Mouse (Mus musculus): ENCODE measurements around the gene Lrpprc. TPM values are rescaled to one million over a fixed set of nuclear protein-coding genes. Genes with fewer than 3 reads are reported as not detected.

Lrpprc gene
- polyA plus RNA-seq, 1 experiment from 2014 or later = 46.1 TPM

- H3K27me3 ChIP-seq (ENCODE audit: control insufficient read depth, insufficient read depth, low read length) = no peaks in the 10 kb centered on the region
- 96% methylated on average over 6 of the region's 6 CpGs for WGBS
- no peak for ATAC-seq (ENCODE audit: insufficient read depth, low FRiP score)
- no peak overlapping the region for H3K4me2 ChIP-seq (ENCODE audit: low read depth, low read length)
- no peaks in the 10 kb centered on the region for H3K9me3 ChIP-seq (replicated peaks; ENCODE audit: control insufficient read depth, low read length)
- H3K36me3 ChIP-seq (ENCODE audit: control insufficient read depth, insufficient read depth, low read length) = 0 out of 2 replicates have a peak, but pooled peaks cover 2% of the 10 kb centered on the region
- H3K4me3 ChIP-seq (replicated peaks; ENCODE audit: low read length) = no peak overlapping the region
- H3K9ac ChIP-seq (ENCODE audit: low read length) = no peak overlapping the region
- H3K4me1 ChIP-seq (ENCODE audit: control insufficient read depth, insufficient read depth, low read length) = peaks cover 3% of the 10 kb centered on the region; the same call in 1 of the 2 replicates
- H3K27ac ChIP-seq (ENCODE audit: low read length) = no peak overlapping the region
Measured at GRCm38 (mm10) chr17:84780321-84780720, 10.3 kb downstream of the Lrpprc start.

DNA sequence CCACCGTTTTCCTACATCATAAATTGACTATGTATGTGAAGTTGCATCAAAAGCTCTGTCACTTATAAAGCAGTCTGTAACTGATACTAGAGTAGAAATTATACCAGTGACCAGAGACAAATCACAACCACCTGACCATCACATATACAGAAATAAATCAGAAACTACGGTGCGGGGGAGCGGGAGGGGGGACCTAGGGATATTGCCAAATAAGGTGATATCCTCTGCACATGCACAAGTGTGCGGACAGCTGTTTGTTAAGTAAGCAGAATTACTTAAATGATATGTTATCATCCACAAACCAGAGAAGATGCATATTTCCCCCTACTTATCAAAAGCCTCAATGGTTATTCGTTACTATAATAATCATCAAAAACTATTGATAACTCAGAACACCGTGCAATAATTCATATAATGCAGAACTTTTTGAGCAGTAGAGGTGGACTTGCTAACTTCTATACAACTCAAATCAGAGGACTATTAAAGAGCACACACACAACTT lies 12.1 kb downstream of the Lrpprc start:
- Histone ChIP-seq H3K4me1 (ENCODE audit: control insufficient read depth, insufficient read depth, low read length) (peaks cover 3% of the 10 kb centered on the region; the same call in 1 of the 2 replicates), H3K27ac (ENCODE audit: low read length) (no peak overlapping the region), H3K4me3 (replicated peaks; ENCODE audit: low read length) (no peak overlapping the region), H3K36me3 (ENCODE audit: control insufficient read depth, insufficient read depth, low read length) (0 out of 2 replicates have a peak, but pooled peaks cover 8% of the 10 kb centered on the region), H3K9ac (ENCODE audit: low read length) (no peak overlapping the region), H3K4me2 (ENCODE audit: low read depth, low read length) (no peak overlapping the region), H3K27me3 (ENCODE audit: control insufficient read depth, insufficient read depth, low read length) (no peaks in the 10 kb centered on the region), H3K9me3 (replicated peaks; ENCODE audit: control insufficient read depth, low read length) (no peaks in the 10 kb centered on the region)
- WGBS = 74% methylated on average over 7 of the region's 7 CpGs
- ATAC-seq (ENCODE audit: insufficient read depth, low FRiP score) = no peak

GRCm38 (mm10) chr17:84776362-84777000 lies 14.1 kb downstream of the Lrpprc start:
- no peak overlapping the region for H3K27ac ChIP-seq (ENCODE audit: low read length)
- H3K36me3 ChIP-seq (ENCODE audit: control insufficient read depth, insufficient read depth, low read length) = peaks cover 13% of the 10 kb centered on the region; the same call in 1 of the 2 replicates
- H3K27me3 ChIP-seq (ENCODE audit: control insufficient read depth, insufficient read depth, low read length) = no peaks in the 10 kb centered on the region
- H3K9ac ChIP-seq (ENCODE audit: low read length) = no peak overlapping the region
- ATAC-seq (ENCODE audit: insufficient read depth, low FRiP score) = no peak
- peaks cover 3% of the 10 kb centered on the region; the same call in 1 of the 2 replicates for H3K4me1 ChIP-seq (ENCODE audit: control insufficient read depth, insufficient read depth, low read length)
- H3K4me2 ChIP-seq (ENCODE audit: low read depth, low read length) = no peak overlapping the region
- no peaks in the 10 kb centered on the region for H3K9me3 ChIP-seq (replicated peaks; ENCODE audit: control insufficient read depth, low read length)
- WGBS = 82% methylated on average over 16 of the region's 16 CpGs
- no peak overlapping the region for H3K4me3 ChIP-seq (replicated peaks; ENCODE audit: low read length)

- Histone ChIP-seq H3K4me3 (replicated peaks; ENCODE audit: low read length) (no peak overlapping the region), H3K27me3 (ENCODE audit: control insufficient read depth, insufficient read depth, low read length) (no peaks in the 10 kb centered on the region), H3K36me3 (ENCODE audit: control insufficient read depth, insufficient read depth, low read length) (peaks cover 13% of the 10 kb centered on the region; the same call in 1 of the 2 replicates), H3K9me3 (replicated peaks; ENCODE audit: control insufficient read depth, low read length) (no peaks in the 10 kb centered on the region), H3K27ac (ENCODE audit: low read length) (no peak overlapping the region), H3K4me2 (ENCODE audit: low read depth, low read length) (no peak overlapping the region), H3K9ac (ENCODE audit: low read length) (no peak overlapping the region), H3K4me1 (ENCODE audit: control insufficient read depth, insufficient read depth, low read length) (peaks cover 3% of the 10 kb centered on the region; the same call in 1 of the 2 replicates)
- no peak for ATAC-seq (ENCODE audit: insufficient read depth, low FRiP score)
- 90% methylated on average over 10 of the region's 10 CpGs for WGBS
Measured at GRCm38 (mm10) chr17:84775291-84775690, 15.3 kb downstream of the Lrpprc start.

DNA sequence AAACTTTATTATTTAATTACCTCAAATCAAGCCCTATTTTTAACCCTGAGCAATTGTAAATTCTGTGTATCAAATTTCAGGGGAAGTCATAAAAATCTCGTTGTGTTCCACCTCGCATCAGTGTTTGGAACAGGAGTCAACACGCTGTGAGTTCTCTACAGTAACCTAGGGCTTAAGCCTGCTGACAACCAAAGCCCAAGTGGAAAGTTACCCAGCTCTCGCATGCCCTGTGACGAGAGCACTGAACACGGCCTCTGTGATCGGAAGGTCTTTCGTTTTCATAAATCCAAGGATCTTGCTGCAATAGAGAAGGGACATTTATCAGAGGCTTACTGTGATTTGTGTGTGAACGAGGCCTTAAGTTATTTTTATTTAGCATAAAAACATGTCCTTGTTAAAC lies 18.7 kb downstream of the Lrpprc start:
- ATAC-seq (ENCODE audit: insufficient read depth, low FRiP score) = no peak
- no peaks in the 10 kb centered on the region for H3K27me3 ChIP-seq (ENCODE audit: control insufficient read depth, insufficient read depth, low read length)
- no peaks in the 10 kb centered on the region for H3K9me3 ChIP-seq (replicated peaks; ENCODE audit: control insufficient read depth, low read length)
- no peak overlapping the region for H3K4me2 ChIP-seq (ENCODE audit: low read depth, low read length)
- no peak overlapping the region for H3K27ac ChIP-seq (ENCODE audit: low read length)
- peaks cover 3% of the 10 kb centered on the region; the same call in 1 of the 2 replicates for H3K4me1 ChIP-seq (ENCODE audit: control insufficient read depth, insufficient read depth, low read length)
- peaks cover 16% of the 10 kb centered on the region for H3K36me3 ChIP-seq (ENCODE audit: control insufficient read depth, insufficient read depth, low read length)
- no peak overlapping the region for H3K9ac ChIP-seq (ENCODE audit: low read length)
- H3K4me3 ChIP-seq (replicated peaks; ENCODE audit: low read length) = no peak overlapping the region
- WGBS = 90% methylated on average over 9 of the region's 9 CpGs

- ATAC-seq (ENCODE audit: insufficient read depth, low FRiP score) = no peak
- H3K4me2 ChIP-seq (ENCODE audit: low read depth, low read length) = no peak overlapping the region
- H3K27me3 ChIP-seq (ENCODE audit: control insufficient read depth, insufficient read depth, low read length) = no peaks in the 10 kb centered on the region
- H3K9me3 ChIP-seq (replicated peaks; ENCODE audit: control insufficient read depth, low read length) = no peaks in the 10 kb centered on the region
- H3K27ac ChIP-seq (ENCODE audit: low read length) = no peak overlapping the region
- no peak overlapping the region for H3K4me3 ChIP-seq (replicated peaks; ENCODE audit: low read length)
- H3K36me3 ChIP-seq (ENCODE audit: control insufficient read depth, insufficient read depth, low read length) = 0 out of 2 replicates have a peak, but pooled peaks cover 2% of the 10 kb centered on the region
- H3K9ac ChIP-seq (ENCODE audit: low read length) = no peak overlapping the region
- WGBS = 88% methylated on average over 8 of the region's 8 CpGs
- no peaks in the 10 kb centered on the region for H3K4me1 ChIP-seq (ENCODE audit: control insufficient read depth, insufficient read depth, low read length)
Measured at GRCm38 (mm10) chr17:84758971-84759370, 31.6 kb downstream of the Lrpprc start.

DNA sequence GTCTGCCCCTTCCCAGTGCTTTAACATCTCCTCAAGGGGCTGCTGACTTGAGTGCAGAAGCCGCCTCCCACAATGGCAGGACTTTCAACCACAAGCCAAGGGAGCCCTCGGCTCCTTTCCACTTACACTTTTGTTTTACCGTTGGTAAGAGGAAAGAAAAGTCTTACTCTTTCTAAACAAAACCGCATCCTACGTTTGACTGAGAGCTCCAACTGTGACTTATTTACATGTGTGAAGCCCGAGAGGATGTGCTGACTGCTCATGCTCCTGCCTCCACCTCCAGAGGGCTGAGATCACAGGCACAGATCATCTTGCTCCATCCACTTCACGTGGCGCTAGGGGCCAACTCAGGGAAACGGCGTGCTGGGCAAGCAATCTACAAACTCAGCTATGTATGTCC lies 32.2 kb downstream of the Lrpprc start:
- WGBS = 41% methylated on average over 10 of the region's 10 CpGs

GRCm38 (mm10) chr17:84756090-84756489 lies 34.5 kb downstream of the Lrpprc start:
- WGBS = 63% methylated on average over 2 of the region's 2 CpGs
- H3K9ac ChIP-seq (ENCODE audit: low read length) = no peak overlapping the region

More for the DNA sequence above, 32.2 kb downstream of the Lrpprc start:
- no peaks in the 10 kb centered on the region for H3K27me3 ChIP-seq (ENCODE audit: control insufficient read depth, insufficient read depth, low read length)
- no peak overlapping the region for H3K4me3 ChIP-seq (replicated peaks; ENCODE audit: low read length)
- 0 out of 2 replicates have a peak, but pooled peaks cover 2% of the 10 kb centered on the region for H3K36me3 ChIP-seq (ENCODE audit: control insufficient read depth, insufficient read depth, low read length)
- H3K4me2 ChIP-seq (ENCODE audit: low read depth, low read length) = no peak overlapping the region
- no peak for ATAC-seq (ENCODE audit: insufficient read depth, low FRiP score)
- H3K27ac ChIP-seq (ENCODE audit: low read length) = no peak overlapping the region
- H3K4me1 ChIP-seq (ENCODE audit: control insufficient read depth, insufficient read depth, low read length) = no peaks in the 10 kb centered on the region
- H3K9ac ChIP-seq (ENCODE audit: low read length) = no peak overlapping the region
- no peaks in the 10 kb centered on the region for H3K9me3 ChIP-seq (replicated peaks; ENCODE audit: control insufficient read depth, low read length)

GRCm38 (mm10) chr17:84753489-84753888 lies 37.1 kb downstream of the Lrpprc start:
- H3K4me1 ChIP-seq (ENCODE audit: control insufficient read depth, insufficient read depth, low read length) = no peaks in the 10 kb centered on the region
- H3K4me2 ChIP-seq (ENCODE audit: low read depth, low read length) = no peak overlapping the region
- WGBS = 82% methylated on average over 5 of the region's 5 CpGs
- ATAC-seq (ENCODE audit: insufficient read depth, low FRiP score) = no peak
- no peaks in the 10 kb centered on the region for H3K27me3 ChIP-seq (ENCODE audit: control insufficient read depth, insufficient read depth, low read length)
- no peak overlapping the region for H3K27ac ChIP-seq (ENCODE audit: low read length)
- no peaks in the 10 kb centered on the region for H3K9me3 ChIP-seq (replicated peaks; ENCODE audit: control insufficient read depth, low read length)
- H3K36me3 ChIP-seq (ENCODE audit: control insufficient read depth, insufficient read depth, low read length) = no peaks in the 10 kb centered on the region; the same call in 1 of the 2 replicates
- H3K4me3 ChIP-seq (replicated peaks; ENCODE audit: low read length) = no peak overlapping the region
- H3K9ac ChIP-seq (ENCODE audit: low read length) = no peak overlapping the region

More at GRCm38 (mm10) chr17:84756090-84756489, 34.5 kb downstream of the Lrpprc start:
- H3K27me3 ChIP-seq (ENCODE audit: control insufficient read depth, insufficient read depth, low read length) = no peaks in the 10 kb centered on the region
- no peak overlapping the region for H3K27ac ChIP-seq (ENCODE audit: low read length)
- no peak overlapping the region for H3K4me3 ChIP-seq (replicated peaks; ENCODE audit: low read length)
- no peak for ATAC-seq (ENCODE audit: insufficient read depth, low FRiP score)
- H3K4me2 ChIP-seq (ENCODE audit: low read depth, low read length) = no peak overlapping the region
- H3K9me3 ChIP-seq (replicated peaks; ENCODE audit: control insufficient read depth, low read length) = no peaks in the 10 kb centered on the region
- H3K4me1 ChIP-seq (ENCODE audit: control insufficient read depth, insufficient read depth, low read length) = no peaks in the 10 kb centered on the region
- no peaks in the 10 kb centered on the region for H3K36me3 ChIP-seq (ENCODE audit: control insufficient read depth, insufficient read depth, low read length)
